Comparison of ENCODE assay signal across 8 mouse cellular contexts in the genomic region with DNA sequence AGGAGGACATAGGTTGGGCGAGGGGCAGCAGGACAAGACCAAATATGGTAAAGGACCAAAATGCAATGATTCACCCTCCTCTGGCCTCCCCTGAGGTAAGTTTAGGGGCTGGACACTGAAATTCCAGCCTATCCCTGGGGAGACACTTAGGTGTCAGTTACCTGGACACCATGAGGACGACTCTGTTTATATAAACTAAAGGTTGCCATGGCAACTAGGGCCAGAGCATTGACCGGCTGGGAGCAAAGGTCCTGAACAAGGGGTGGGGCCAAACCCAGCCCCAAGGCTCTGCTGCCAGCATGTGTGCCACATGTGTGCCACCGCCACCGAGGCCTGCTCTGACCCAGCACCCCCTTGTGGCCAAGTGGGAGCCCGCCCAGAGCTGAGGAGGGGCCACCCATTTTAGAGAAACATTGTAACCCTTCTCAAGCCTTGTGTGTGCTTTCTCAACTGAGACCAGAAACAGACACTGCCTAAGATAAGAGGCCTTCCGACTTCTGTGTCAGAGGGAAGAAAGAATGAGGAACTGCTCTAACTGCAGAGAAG. TPM values are rescaled to one million over a fixed set of nuclear protein-coding genes. Genes with fewer than 3 reads are reported as not detected.
DNase-seq lines count a peak whose midpoint lies in the region; ATAC-seq and TF ChIP-seq lines count a peak whose summit lies in the region.

No protein-coding gene starts in this region.

- no peak for TF ChIP-seq POLR2A in kidney, adult 2 months (IDR thresholded peaks at IDR 0.05; ENCODE audit: low read depth, low read length)

- H3K9ac ChIP-seq in lung, postnatal 0 days (replicated peaks; ENCODE audit: low read depth): no peak overlapping the region

- peaks cover 14% of the 10 kb centered on the region for H3K4me1 ChIP-seq in G1E (ENCODE audit: insufficient read depth, low read depth, low read length)
- H3K4me1 ChIP-seq in kidney, adult 2 months (ENCODE audit: control insufficient read depth, insufficient read depth, low read length): peaks cover 22% of the 10 kb centered on the region
- H3K4me1 ChIP-seq in lung, postnatal 0 days (ENCODE audit: insufficient read depth, low read depth, low read length): peaks cover 8% of the 10 kb centered on the region; the same call in 1 of the 2 replicates

- TF ChIP-seq CTCF in G1E (IDR thresholded peaks at IDR 0.05; ENCODE audit: low read depth, low read length): no peak
- peak; percentile 73 for TF ChIP-seq CTCF in kidney, adult 2 months (conservative IDR thresholded peaks at IDR 0.05; ENCODE audit: insufficient read depth, insufficient read length, low read depth, low read length)
- TF ChIP-seq CTCF in lung, postnatal 0 days (IDR thresholded peaks at IDR 0.05): peak; percentile 77

- no peak for ATAC-seq in CD4-positive, CD25-positive, alpha-beta regulatory T cell, adult 4 months
- ATAC-seq in G1E (ENCODE audit: extremely low read depth, insufficient number of reproducible peaks, low FRiP score, poor library complexity, severe bottlenecking): 0 out of 2 replicates have a peak, but pooled peaks have one; percentile 8
- ATAC-seq in lung, postnatal 0 days: peak; percentile 67

- peaks cover 8% of the 10 kb centered on the region for H3K27me3 ChIP-seq in G1E (ENCODE audit: insufficient read depth, low read length)
- no peaks in the 10 kb centered on the region for H3K27me3 ChIP-seq in kidney, adult 2 months (replicated peaks; ENCODE audit: control insufficient read depth, insufficient read depth, low read length)
- no peaks in the 10 kb centered on the region for H3K27me3 ChIP-seq in lung, postnatal 0 days (replicated peaks; ENCODE audit: insufficient read depth, low read length)

- H3K36me3 ChIP-seq in G1E (replicated peaks): no peaks in the 10 kb centered on the region
- H3K36me3 ChIP-seq in kidney, adult 2 months (ENCODE audit: control insufficient read depth, insufficient read depth, low read length): no peaks in the 10 kb centered on the region
- H3K36me3 ChIP-seq in lung, postnatal 0 days (ENCODE audit: insufficient read depth, low read length): no peaks in the 10 kb centered on the region

- peak; percentile 11 for DNase-seq in CD4-positive, CD25-positive, alpha-beta regulatory T cell, adult 2 months (ENCODE audit: low read depth, low spot score)
- DNase-seq in G1E (ENCODE audit: low spot score): no peak
- peak; percentile 92 for DNase-seq in kidney, adult 2 months
- DNase-seq in lung, postnatal 0 days (ENCODE audit: low spot score): peak; percentile 90
- DNase-seq in left cerebral cortex, postnatal 4 days: no peak
- no peak for DNase-seq in adrenal gland, adult 18-20 months (ENCODE audit: low spot score in 2 of 2)
- DNase-seq in ovary, postnatal 14 days (ENCODE audit: low spot score): no peak

- H3K4me2 ChIP-seq in lung, postnatal 0 days (replicated peaks; ENCODE audit: low read depth, low read length): no peak overlapping the region

- TF ChIP-seq EP300 in lung, postnatal 0 days (IDR thresholded peaks at IDR 0.05): peak; percentile 39

- no peak overlapping the region for H3K4me3 ChIP-seq in G1E (ENCODE audit: low read depth, low read length)
- H3K4me3 ChIP-seq in kidney, adult 2 months (ENCODE audit: insufficient read depth, low read depth, low read length): no peak overlapping the region
- no peak overlapping the region for H3K4me3 ChIP-seq in lung, postnatal 0 days (ENCODE audit: low read depth, low read length)

- intact Hi-C loops in left cerebral cortex, postnatal 4 days (cut with DNase I): no loop called here

- peak overlapping the region; percentile 32; the same call in 1 of the 2 replicates for H3K27ac ChIP-seq in kidney, adult 2 months (ENCODE audit: insufficient read depth, low read depth, low read length)
- H3K27ac ChIP-seq in lung, postnatal 0 days (ENCODE audit: low read length): peak overlapping the region; percentile 89

- 21% methylated on average over 7 of the region's 7 CpGs for WGBS in kidney, adult 2 months
- 18% methylated on average over 7 of the region's 7 CpGs for WGBS in lung, postnatal 0 days

- H3K9me3 ChIP-seq in G1E (replicated peaks): no peaks in the 10 kb centered on the region
- H3K9me3 ChIP-seq in lung, postnatal 0 days (ENCODE audit: low read length): no peaks in the 10 kb centered on the region

RNA-seq across cellular contexts. Expression of a gene that starts 10.0 kb away (rescaled TPM):
- polyA plus RNA-seq in CD4-positive, CD25-positive, alpha-beta regulatory T cell, adult 4 months (2017; shearing (Covaris generic)): under 1 TPM; 0.44 to 0.97 TPM
- total RNA-seq in G1E (2014; fragmentation: Nextera tagmentation) (not detected in 2 replicates), G1E (2017) (not detected in 2 replicates)
- 0.04 TPM in 1 of 2 replicates, not detected in the other for polyA plus RNA-seq in G1E (2012)
- polyA plus RNA-seq in kidney, adult 2 months (2012; rRNA removed): 20.7 and 25.0 TPM in 2 replicates
- polyA plus RNA-seq in lung, postnatal 0 days (2015; fragmentation: Nextera tagmentation; extraction: Ambion mirVana): 235 and 248 TPM in 2 replicates
- under 1 TPM; 0.26 to 0.64 TPM for total RNA-seq in left cerebral cortex, postnatal 4 days (2021)
- total RNA-seq in adrenal gland, adult 18-20 months (2021): 1 to 10 TPM; 1.0 to 1.3 TPM

RNA-seq across cellular contexts. Expression of a gene that starts 13.7 kb away (rescaled TPM):
- under 1 TPM in 1 of 2 experiments, not detected in 1; 0.30 TPM for polyA plus RNA-seq in CD4-positive, CD25-positive, alpha-beta regulatory T cell, adult 4 months (2017; shearing (Covaris generic))
- total RNA-seq in G1E (2014; fragmentation: Nextera tagmentation) (not detected in 2 replicates), G1E (2017) (not detected in 2 replicates)
- polyA plus RNA-seq in G1E (2012): not detected in 2 replicates
- 82.8 and 88.0 TPM in 2 replicates for polyA plus RNA-seq in kidney, adult 2 months (2012; rRNA removed)
- polyA plus RNA-seq in lung, postnatal 0 days (2015; fragmentation: Nextera tagmentation; extraction: Ambion mirVana): 353 and 389 TPM in 2 replicates
- under 1 TPM in 1 of 2 experiments, not detected in 1; 0.18 TPM for total RNA-seq in left cerebral cortex, postnatal 4 days (2021)
- 1 to 10 TPM in 1 of 2 experiments, under 1 TPM in 1; 0.70 to 1.1 TPM for total RNA-seq in adrenal gland, adult 18-20 months (2021)

RNA-seq across cellular contexts. Expression of a gene that starts 55.6 kb away (rescaled TPM):
- polyA plus RNA-seq in CD4-positive, CD25-positive, alpha-beta regulatory T cell, adult 4 months (2017; shearing (Covaris generic)): 100 to 1,000 TPM; 123 to 189 TPM
- total RNA-seq in G1E (2014; fragmentation: Nextera tagmentation): 196 and 223 TPM in 2 replicates
- total RNA-seq in G1E (2017): 409 and 435 TPM in 2 replicates
- 353 and 439 TPM in 2 replicates for polyA plus RNA-seq in G1E (2012)
- polyA plus RNA-seq in kidney, adult 2 months (2012; rRNA removed): 92.1 and 124 TPM in 2 replicates
- polyA plus RNA-seq in lung, postnatal 0 days (2015; fragmentation: Nextera tagmentation; extraction: Ambion mirVana): 54.0 and 61.8 TPM in 2 replicates
- total RNA-seq in left cerebral cortex, postnatal 4 days (2021): 100 to 1,000 TPM; 206 to 211 TPM
- 100 to 1,000 TPM; 197 to 252 TPM for total RNA-seq in adrenal gland, adult 18-20 months (2021)

Comparison
In these comparisons a context has a peak if more than half of its experiments do, and no peak if none do; other contexts are left out.
1. DNase-seq: peak in CD4-positive, CD25-positive, alpha-beta regulatory T cell, adult 2 months (single experiment), kidney, adult 2 months (single experiment) and lung, postnatal 0 days (single experiment); none in G1E (single experiment), left cerebral cortex, postnatal 4 days (single experiment), adrenal gland, adult 18-20 months (0 of 2) and ovary, postnatal 14 days (single experiment).
2. RNA of a gene that starts 13.7 kb away (polyA plus RNA-seq): 353 to 389 TPM in lung, postnatal 0 days and 82.8 to 88.0 TPM in kidney, adult 2 months; 0.30 TPM in CD4-positive, CD25-positive, alpha-beta regulatory T cell, adult 4 months and not detected in G1E; every median in the first group is over 10 times any median in the second.